Mouse (Mus musculus): ENCODE results near the gene Dusp9.

Dusp9 gene

GRCm38 (mm10) chrX:73672031-73672431, 32.8 kb downstream of the Dusp9 start:
- DNase-seq (ENCODE audit: low spot score): peak; percentile 56

GRCm38 (mm10) chrX:73672879-73673618, 33.8 kb downstream of the Dusp9 start, which contains the start of gene Slc6a8:
Gene Slc6a8, plus strand, starts transcription at chrX:73673150.
- peak; percentile 75 for DNase-seq (ENCODE audit: low spot score)

- no peak for DNase-seq (ENCODE audit: low spot score)
Measured at GRCm38 (mm10) chrX:73673619-73673967, 34.4 kb downstream of the Dusp9 start.

- DNase-seq (ENCODE audit: low spot score): peak; percentile 8
Measured at GRCm38 (mm10) chrX:73673968-73674661, 34.9 kb downstream of the Dusp9 start.

GRCm38 (mm10) chrX:73675231-73675630, 36.0 kb downstream of the Dusp9 start:
- no peak for DNase-seq (ENCODE audit: low spot score)

- DNase-seq (ENCODE audit: low spot score): no peak
Measured at GRCm38 (mm10) chrX:73676668-73677067, 37.4 kb downstream of the Dusp9 start.

- no peak for DNase-seq (ENCODE audit: low spot score)
Measured at GRCm38 (mm10) chrX:73684156-73684555, 44.9 kb downstream of the Dusp9 start.

GRCm38 (mm10) chrX:73684978-73685377, 45.8 kb downstream of the Dusp9 start:
- DNase-seq (ENCODE audit: low spot score): no peak

- DNase-seq (ENCODE audit: low spot score): peak; percentile 51
Measured at GRCm38 (mm10) chrX:73685629-73686028, 46.4 kb downstream of the Dusp9 start.

GRCm38 (mm10) chrX:73690917-73691629, 51.9 kb downstream of the Dusp9 start:
- peak; percentile 67 for DNase-seq (ENCODE audit: low spot score)

Data from urinary bladder, postnatal 14 days (tissue).